Mouse (Mus musculus) lung, adult 10 weeks (tissue): Measurements from ENCODE around the gene Exoc8. TPM values are rescaled to one million over a fixed set of nuclear protein-coding genes. Genes with fewer than 3 reads are reported as not detected.

Experiments
- polyA plus RNA-seq: library from polyadenylated mRNA; stranded (reverse); fragments of 350-450 nt; fragmentation: Illumina TruSeq; extraction: RNeasy Lipid Tissue Mini Kit (QIAGEN cat#74804); gene quantifications from one replicate; pipeline ENCODE4 v1.2.3, GENCODE M21; 2014; ENCODE audit warnings: low read depth, low replicate concordance; ENCODE audit not compliant: insufficient read depth

The Exoc8 gene
- polyA plus RNA-seq: 7.6 TPM

DNA sequence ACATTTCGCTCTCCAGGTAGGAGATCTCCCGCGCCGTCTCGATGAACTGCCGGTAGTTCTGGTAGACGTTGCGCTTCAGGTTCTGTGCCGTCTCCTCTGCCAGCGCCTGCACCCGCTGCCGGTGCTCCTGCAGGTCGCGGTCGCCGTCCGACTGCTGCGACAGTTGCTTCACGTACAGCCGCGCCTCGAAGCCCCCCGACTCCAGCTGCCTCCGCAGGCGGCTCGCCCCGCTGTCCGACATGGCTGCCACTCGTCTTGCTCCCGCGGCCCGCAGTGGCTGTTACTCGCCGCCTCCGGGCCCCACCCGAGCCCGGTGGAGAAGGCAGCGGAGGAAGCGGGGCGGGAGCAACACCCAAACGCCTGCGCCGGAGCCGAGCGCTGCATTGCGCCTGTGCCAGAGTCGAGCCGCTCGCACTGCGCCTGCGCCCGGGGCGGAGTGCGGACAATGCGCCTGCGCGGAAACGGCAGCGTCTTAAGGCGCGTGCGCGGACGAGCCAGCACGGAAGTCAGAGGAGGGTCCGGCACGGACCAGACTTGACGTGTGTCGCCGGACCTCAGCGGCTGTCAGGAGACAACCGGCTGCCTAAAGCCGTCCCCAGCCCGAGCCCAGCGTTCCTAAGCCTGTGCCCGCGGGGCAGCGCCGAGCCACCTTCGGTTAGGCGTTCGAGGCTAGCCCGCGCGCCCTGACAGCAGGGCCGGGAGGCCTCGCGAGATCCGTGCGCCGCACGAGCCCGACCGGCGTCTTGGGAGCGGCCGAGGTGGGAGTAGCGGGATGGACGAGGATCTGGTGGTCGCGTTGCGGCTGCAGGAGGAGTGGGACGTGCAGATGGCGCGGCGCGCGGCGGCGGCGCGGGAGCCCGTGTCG is at the start of gene Exoc8, which contains the start of gene Sprtn:
Exoc8 (minus strand) TSS at position 320 of the 865 bp plus-strand sequence.
Sprtn (plus strand) TSS at position 501 of the 865 bp plus-strand sequence.

DNA sequence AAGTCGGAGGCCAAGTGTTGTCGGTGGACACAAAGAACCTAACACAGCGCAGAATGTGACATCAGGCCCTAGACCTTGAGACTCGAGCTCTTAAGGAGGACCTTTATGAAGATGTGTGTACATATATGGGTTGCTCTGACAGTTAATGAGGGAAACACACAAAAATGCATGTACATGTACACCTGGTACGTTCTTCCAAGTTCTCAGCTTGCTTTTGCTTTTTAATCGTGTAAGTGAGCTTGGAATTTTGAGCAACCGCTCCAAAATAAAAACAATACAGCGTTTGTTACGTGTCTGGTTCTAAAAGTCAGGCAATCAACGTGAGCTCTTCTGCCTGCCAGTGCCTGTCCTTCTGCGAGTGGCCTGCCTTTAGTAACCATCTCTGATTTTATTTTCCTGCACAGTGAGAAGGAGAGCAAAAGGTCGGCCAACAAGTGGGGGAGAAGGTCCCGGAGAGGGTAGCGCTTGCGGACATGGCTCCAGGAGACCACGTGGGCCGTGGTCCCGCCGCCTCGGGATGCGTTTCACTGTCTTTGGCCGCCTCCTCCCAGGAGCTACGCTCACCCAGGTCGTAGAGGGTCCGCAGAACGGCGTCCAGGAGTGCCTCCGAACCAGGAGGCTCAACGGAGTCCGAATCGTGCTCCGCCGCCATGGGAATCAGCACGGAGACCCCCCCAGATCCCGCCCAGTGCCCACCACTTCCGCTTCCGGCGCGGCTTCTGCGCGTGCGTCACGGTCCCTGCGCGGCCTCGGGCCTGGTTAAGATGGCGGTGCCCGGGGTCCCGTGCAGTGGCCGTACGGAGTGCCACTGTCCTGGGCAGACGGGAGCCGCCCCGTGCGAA is 35.0 kb downstream of the Exoc8 start, which contains the start of the genes Gnpat and 2810004N23Rik:
Gnpat (plus strand) TSS at position 713 of the 842 bp plus-strand sequence.
2810004N23Rik (minus strand) TSS at position 800 of the 842 bp plus-strand sequence.

Other genes with a start within 250 kb of the Exoc8 start
- 28.9 TPM for gene 2310022B05Rik, start 234.3 kb downstream of the Exoc8 start, polyA plus RNA-seq
- 10.7 TPM for gene Ttc13, start 175.7 kb downstream of the Exoc8 start, polyA plus RNA-seq
- gene Arv1, start 175.6 kb downstream of the Exoc8 start, polyA plus RNA-seq: 5.7 TPM
- gene Fam89a, start 145.9 kb downstream of the Exoc8 start, polyA plus RNA-seq: 3.0 TPM
- 0.12 TPM for gene Trim67, start 104.6 kb downstream of the Exoc8 start, polyA plus RNA-seq
- gene Gnpat, start 34.7 kb downstream of the Exoc8 start, polyA plus RNA-seq: 38.5 TPM
- 14.4 TPM for gene 2810004N23Rik, start 34.6 kb downstream of the Exoc8 start, polyA plus RNA-seq
- 8.8 TPM for gene Sprtn, start 181 bp upstream of the Exoc8 start, polyA plus RNA-seq
- 30.1 TPM for gene Egln1, start 51.6 kb upstream of the Exoc8 start, polyA plus RNA-seq
- 50.0 TPM for gene Tsnax, start 115.3 kb upstream of the Exoc8 start, polyA plus RNA-seq
- gene Disc1, start 156.5 kb upstream of the Exoc8 start, polyA plus RNA-seq: 0.41 TPM